Mouse (Mus musculus): ENCODE measurements at regions not wholly inside any gene's neighbourhood (a gene's known extent, or its start where the extent isn't known, plus 50 kb on each side); places are given as distances from the start of the nearest gene placed in this dataset.
"Not testable (repeated sequence)": the region's sequence is repeated elsewhere in the genome, so short reads cannot be mapped to it uniquely, and the experiment has no call there.

DNA sequence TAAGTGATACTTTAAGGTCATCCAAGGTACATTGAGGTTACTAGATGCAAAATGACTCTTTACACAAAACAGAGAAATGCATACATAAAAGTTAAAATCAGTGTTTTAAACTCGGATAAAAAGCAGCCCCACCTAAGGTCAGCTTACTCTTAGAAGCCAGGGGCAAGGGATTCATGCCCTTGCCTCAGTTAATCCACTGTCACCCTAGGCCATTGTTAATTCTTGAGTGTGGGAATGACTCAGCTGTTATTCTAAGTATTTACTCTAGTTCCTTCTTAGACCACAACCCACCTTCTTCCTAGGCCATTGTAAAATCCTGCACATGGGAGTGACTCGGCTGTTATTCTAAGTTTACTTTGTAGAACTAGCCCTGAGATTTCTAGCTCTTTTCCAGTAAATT, 64.1 kb upstream of the Ces1h start:
- in situ Hi-C loops (cut with MboI, MseI) = not testable (repeated sequence)

DNA sequence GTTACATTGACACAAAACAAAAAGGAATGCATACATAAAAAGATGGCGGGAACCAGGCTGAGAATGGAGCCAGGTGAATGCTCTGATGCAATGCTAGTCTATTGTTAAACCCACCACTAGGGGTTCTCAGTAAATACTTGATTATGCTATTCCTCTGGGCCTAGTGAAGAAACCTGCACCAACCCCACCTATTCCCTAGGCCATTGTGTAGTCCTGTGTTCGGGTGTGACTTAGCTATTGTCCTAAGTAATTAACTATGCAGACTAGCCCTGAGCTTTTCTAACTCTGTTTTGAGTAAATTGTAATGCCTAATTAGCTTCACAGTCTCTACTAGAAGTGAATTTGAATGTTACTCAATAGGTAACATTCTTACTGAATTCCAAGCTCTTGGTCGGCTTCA, 62.4 kb upstream of the Ces1h start:
- in situ Hi-C loops (cut with MboI, MseI) = no loop called here

DNA sequence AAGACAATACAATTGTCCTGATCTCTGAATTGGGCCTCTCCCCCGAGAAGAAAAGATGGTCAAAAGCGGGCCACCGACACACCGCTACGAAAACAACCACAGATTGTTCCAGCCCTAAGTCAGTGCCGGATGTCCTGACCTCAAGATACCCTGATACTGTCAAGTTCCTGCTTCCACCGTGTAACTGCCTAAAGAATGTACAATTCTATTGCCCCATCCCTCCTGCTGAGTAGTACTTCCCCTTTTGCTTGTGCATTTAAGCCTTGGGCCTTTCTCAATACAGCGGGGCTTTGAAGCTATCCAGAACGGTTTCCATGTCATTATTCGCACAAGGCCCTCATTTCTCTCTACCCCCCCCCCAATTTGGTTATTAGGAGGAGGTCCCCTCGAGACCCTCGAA, 57.1 kb upstream of the Ces1h start:
- in situ Hi-C loops (cut with MboI, MseI) = loop anchor here in 1 of 2 experiments (10.0 kb wide), 1 partner anchor 422 kb away; no protein-coding TSS in a partner anchor

DNA sequence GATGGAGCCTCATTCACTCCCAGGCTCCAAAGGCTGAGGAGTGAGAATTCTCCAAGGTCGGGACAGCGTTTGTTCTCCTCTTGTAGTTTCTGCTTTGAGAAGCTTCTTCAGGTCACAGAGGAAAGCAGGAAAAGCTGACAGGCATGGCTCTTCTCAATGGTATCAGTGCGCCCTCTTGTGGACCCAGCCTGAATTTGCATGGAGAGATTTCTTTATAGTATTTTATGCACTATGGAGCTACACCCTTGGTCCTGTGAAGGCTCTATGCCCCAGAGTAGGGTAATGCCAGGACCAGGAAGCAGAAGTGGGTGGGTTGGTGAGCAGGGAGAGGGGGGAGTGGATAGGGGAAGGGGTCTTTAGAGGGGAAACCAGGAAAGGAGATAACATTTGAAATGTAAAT, 51.1 kb upstream of the Ces1h start:
- in situ Hi-C loops (cut with MboI, MseI) = loop anchor here in 1 of 2 experiments (10.0 kb wide), 1 partner anchor 416 kb away; no protein-coding TSS in a partner anchor

All from T-helper 17 cell (primary cell).